Mouse (Mus musculus): ENCODE results near the gene Midn. TPM values are rescaled to one million over a fixed set of nuclear protein-coding genes. Genes with fewer than 3 reads are reported as not detected.

Midn gene
- polyA plus RNA-seq, 1 experiment from 2014 or later = 18.6 TPM

- TF ChIP-seq CTCF (IDR thresholded peaks at IDR 0.05; ENCODE audit: low read depth) = no peak
- H3K4me2 ChIP-seq (ENCODE audit: low read length) = peak overlapping the region; percentile 69
- peak overlapping the region; percentile 100 for H3K27ac ChIP-seq
- H3K4me3 ChIP-seq (replicated peaks; ENCODE audit: low read depth, low read length) = peak overlapping the region; percentile 99
- H3K27me3 ChIP-seq (ENCODE audit: insufficient read depth, low read length) = no peaks in the 10 kb centered on the region
- peak overlapping the region; percentile 98 for H3K9ac ChIP-seq (ENCODE audit: low read depth, low read length)
- 1% methylated on average over 55 of the region's 71 CpGs for WGBS
- no peaks in the 10 kb centered on the region for H3K9me3 ChIP-seq (replicated peaks; ENCODE audit: low read length)
- H3K4me1 ChIP-seq (replicated peaks; ENCODE audit: insufficient read depth, low read length) = peaks cover 48% of the 10 kb centered on the region
- H3K36me3 ChIP-seq (ENCODE audit: insufficient read depth, low read length) = peaks cover 39% of the 10 kb centered on the region
- ATAC-seq (replicated peaks; ENCODE audit: low FRiP score, low read depth) = no peak
- DNase-seq (ENCODE audit: low spot score) = peak; percentile 66
Measured at GRCm38 (mm10) chr10:80150226-80151210, 2.4 kb downstream of the Midn start.

- ATAC-seq (replicated peaks; ENCODE audit: low FRiP score, low read depth) = no peak
- Histone ChIP-seq H3K9ac (ENCODE audit: low read depth, low read length) (peak overlapping the region; percentile 98), H3K4me1 (replicated peaks; ENCODE audit: insufficient read depth, low read length) (peaks cover 56% of the 10 kb centered on the region), H3K36me3 (ENCODE audit: insufficient read depth, low read length) (peaks cover 43% of the 10 kb centered on the region), H3K4me2 (ENCODE audit: low read length) (peak overlapping the region; percentile 69), H3K9me3 (replicated peaks; ENCODE audit: low read length) (no peaks in the 10 kb centered on the region), H3K4me3 (replicated peaks; ENCODE audit: low read depth, low read length) (peak overlapping the region; percentile 99), H3K27ac (peak overlapping the region; percentile 100), H3K27me3 (ENCODE audit: insufficient read depth, low read length) (no peaks in the 10 kb centered on the region)
- WGBS = 0% methylated on average over 26 of the region's 26 CpGs
- no peak for TF ChIP-seq CTCF (IDR thresholded peaks at IDR 0.05; ENCODE audit: low read depth)
- DNase-seq (ENCODE audit: low spot score) = peak; percentile 83
Measured at GRCm38 (mm10) chr10:80151211-80152034, 3.4 kb downstream of the Midn start.

- WGBS = 2% methylated on average over 15 of the region's 15 CpGs
- Histone ChIP-seq H3K4me3 (replicated peaks; ENCODE audit: low read depth, low read length) (peak overlapping the region; percentile 99), H3K4me1 (replicated peaks; ENCODE audit: insufficient read depth, low read length) (peaks cover 57% of the 10 kb centered on the region), H3K27ac (peak overlapping the region; percentile 100), H3K27me3 (ENCODE audit: insufficient read depth, low read length) (no peaks in the 10 kb centered on the region), H3K9ac (ENCODE audit: low read depth, low read length) (peak overlapping the region; percentile 98), H3K4me2 (ENCODE audit: low read length) (peak overlapping the region; percentile 69), H3K9me3 (replicated peaks; ENCODE audit: low read length) (no peaks in the 10 kb centered on the region), H3K36me3 (ENCODE audit: insufficient read depth, low read length) (peaks cover 46% of the 10 kb centered on the region)
- DNase-seq (ENCODE audit: low spot score) (peak; percentile 91), ATAC-seq (replicated peaks; ENCODE audit: low FRiP score, low read depth) (peak; percentile 5; the same call in 1 of the 2 replicates)
- TF ChIP-seq CTCF (IDR thresholded peaks at IDR 0.05; ENCODE audit: low read depth) = no peak
Measured at GRCm38 (mm10) chr10:80152071-80152872, 4.2 kb downstream of the Midn start.

GRCm38 (mm10) chr10:80152873-80153260 is 4.8 kb downstream of the Midn start:
- peak overlapping the region; percentile 69 for H3K4me2 ChIP-seq (ENCODE audit: low read length)
- TF ChIP-seq CTCF (IDR thresholded peaks at IDR 0.05; ENCODE audit: low read depth) = no peak
- WGBS = 11% methylated on average over 3 of the region's 3 CpGs
- H3K36me3 ChIP-seq (ENCODE audit: insufficient read depth, low read length) = peaks cover 46% of the 10 kb centered on the region
- peak overlapping the region; percentile 99 for H3K4me3 ChIP-seq (replicated peaks; ENCODE audit: low read depth, low read length)
- H3K9me3 ChIP-seq (replicated peaks; ENCODE audit: low read length) = no peaks in the 10 kb centered on the region
- no peaks in the 10 kb centered on the region for H3K27me3 ChIP-seq (ENCODE audit: insufficient read depth, low read length)
- H3K9ac ChIP-seq (ENCODE audit: low read depth, low read length) = peak overlapping the region; percentile 98
- DNase-seq (ENCODE audit: low spot score) (peak; percentile 67), ATAC-seq (replicated peaks; ENCODE audit: low FRiP score, low read depth) (0 out of 2 replicates have a peak, but pooled peaks have one; percentile 0)
- H3K4me1 ChIP-seq (replicated peaks; ENCODE audit: insufficient read depth, low read length) = peaks cover 56% of the 10 kb centered on the region
- peak overlapping the region; percentile 100 for H3K27ac ChIP-seq

- Histone ChIP-seq H3K9me3 (replicated peaks; ENCODE audit: low read length) (no peaks in the 10 kb centered on the region), H3K9ac (ENCODE audit: low read depth, low read length) (peak overlapping the region; percentile 98; the same call in 1 of the 2 replicates), H3K27ac (peak overlapping the region; percentile 100), H3K4me1 (replicated peaks; ENCODE audit: insufficient read depth, low read length) (peaks cover 65% of the 10 kb centered on the region), H3K4me2 (ENCODE audit: low read length) (peak overlapping the region; percentile 69), H3K4me3 (replicated peaks; ENCODE audit: low read depth, low read length) (0 out of 2 replicates have a peak overlapping the region, but pooled peaks have one; percentile 99), H3K36me3 (ENCODE audit: insufficient read depth, low read length) (peaks cover 46% of the 10 kb centered on the region), H3K27me3 (ENCODE audit: insufficient read depth, low read length) (no peaks in the 10 kb centered on the region)
- DNase-seq (ENCODE audit: low spot score) = no peak
- no peak for TF ChIP-seq CTCF (IDR thresholded peaks at IDR 0.05; ENCODE audit: low read depth)
- WGBS = 74% methylated on average over 19 of the region's 19 CpGs
- no peak for ATAC-seq (replicated peaks; ENCODE audit: low FRiP score, low read depth)
Measured at GRCm38 (mm10) chr10:80153713-80154112, 5.6 kb downstream of the Midn start.

Data from kidney, postnatal 0 days (tissue).